Mouse (Mus musculus) myocyte (in vitro differentiated cells): ENCODE measurements at regions not wholly inside any gene's neighbourhood (a gene's known extent, or its start where the extent isn't known, plus 50 kb on each side); places are given as distances from the start of the nearest gene placed in this dataset.

Experiments
- H3K27me3 ChIP-seq: one replicate; pipeline ENCODE4 v1.6.1; 2011; ENCODE audit not compliant: control insufficient read depth, insufficient read depth, insufficient read length
- H3K36me3 ChIP-seq: one replicate; pipeline ENCODE4 v1.6.1; 2011; ENCODE audit not compliant: control insufficient read depth, insufficient read depth
- H3K4me2 ChIP-seq: one replicate; pipeline ENCODE4 v1.6.1; 2011; ENCODE audit warnings: low read depth, control low read depth
- H3K4me3 ChIP-seq: one replicate; pipeline ENCODE4 v1.5.1; 2011; ENCODE audit warnings: mild to moderate bottlenecking, control low read depth, moderate library complexity
- H3K79me2 ChIP-seq: one replicate; pipeline ENCODE4 v1.6.1; 2011; ENCODE audit not compliant: control insufficient read depth, insufficient read depth
- H3ac ChIP-seq: one replicate; pipeline ENCODE4 v1.6.1; 2011; ENCODE audit not compliant: control insufficient read depth, insufficient read length
- CEBPB ChIP-seq: IDR thresholded peaks from 2 replicates; pipeline ENCODE4 v1.6.1; 2011; ENCODE audit warnings: mild to moderate bottlenecking, moderate library complexity; ENCODE audit not compliant: poor library complexity, insufficient read depth, severe bottlenecking
- E2F4 ChIP-seq: IDR thresholded peaks from one replicate; pipeline ENCODE4 v1.6.1; 2011; ENCODE audit warnings: mild to moderate bottlenecking, control low read depth, moderate library complexity; ENCODE audit not compliant: insufficient read depth
- MAX ChIP-seq: IDR thresholded peaks from one replicate; pipeline ENCODE4 v1.6.1; 2011; ENCODE audit warnings: low read depth, mild to moderate bottlenecking, control low read depth
- MYOD1 ChIP-seq, 3 experiments: IDR thresholded peaks; one replicate each; pipeline ENCODE4 v1.6.1; 2011; ENCODE audit warnings: control low read depth in 2 of 3, low read depth in 2 of 3, mild to moderate bottlenecking in 2 of 3, moderate library complexity in 1 of 3; ENCODE audit not compliant: insufficient read length in 2 of 3, control insufficient read depth in 1 of 3
- MYOG ChIP-seq, 3 experiments: IDR thresholded peaks; one replicate each; pipeline ENCODE4 v1.6.1; 2011; ENCODE audit warnings: control low read depth in 2 of 3, low read depth in 2 of 3, mild to moderate bottlenecking in 2 of 3; ENCODE audit not compliant: insufficient read length in 2 of 3, control insufficient read depth in 1 of 3, insufficient read depth in 1 of 3
- POLR2A ChIP-seq: IDR thresholded peaks from one replicate; pipeline ENCODE4 v1.6.1; 2011; ENCODE audit warnings: low read depth, mild to moderate bottlenecking, control low read depth, moderate library complexity; ENCODE audit not compliant: insufficient read length
- POLR2AphosphoS2 ChIP-seq: IDR thresholded peaks from one replicate; pipeline ENCODE4 v1.6.1; 2011; ENCODE audit warnings: low read depth, control low read depth; ENCODE audit not compliant: insufficient read length
- REST ChIP-seq: IDR thresholded peaks from one replicate; pipeline ENCODE4 v1.6.1; 2011; ENCODE audit warnings: mild to moderate bottlenecking, control low read depth, moderate library complexity; ENCODE audit not compliant: insufficient read depth, insufficient read length
- SRF ChIP-seq: IDR thresholded peaks from one replicate; pipeline ENCODE4 v1.6.1; 2011; ENCODE audit warnings: low read depth; ENCODE audit not compliant: control insufficient read depth, insufficient read length
- TCF12 ChIP-seq: IDR thresholded peaks from one replicate; pipeline ENCODE4 v1.6.1; 2011; ENCODE audit warnings: mild to moderate bottlenecking, control low read depth; ENCODE audit not compliant: poor library complexity, insufficient read depth, severe bottlenecking
- TCF3 ChIP-seq: IDR thresholded peaks from one replicate; pipeline ENCODE4 v1.6.1; 2011; ENCODE audit warnings: low read depth, control low read depth; ENCODE audit not compliant: insufficient read length
- USF1 ChIP-seq: IDR thresholded peaks from one replicate; pipeline ENCODE4 v1.6.1; 2011; ENCODE audit warnings: low read depth, mild to moderate bottlenecking, control low read depth, moderate library complexity

- H3K79me2 ChIP-seq: no peaks in the 10 kb centered on the region
- H3K36me3 ChIP-seq: no peaks in the 10 kb centered on the region
- H3K4me2 ChIP-seq: no peak overlapping the region
- H3ac ChIP-seq: no peak overlapping the region
- H3K27me3 ChIP-seq: no peaks in the 10 kb centered on the region
- TF ChIP-seq REST (no peak), MYOG (IDR thresholded peaks at IDR 0.05; ENCODE audit: control insufficient read depth in 1 of 3, insufficient read depth in 1 of 3, insufficient read length in 2 of 3, low read depth in 2 of 3) (no peak), SRF (no peak), POLR2AphosphoS2 (no peak), MYOD1 (IDR thresholded peaks at IDR 0.05; ENCODE audit: control insufficient read depth in 1 of 3, insufficient read length in 2 of 3, low read depth in 2 of 3) (no peak)
- H3K4me3 ChIP-seq: no peak overlapping the region
Measured at GRCm38 (mm10) chr7:83043746-83044145, 176.6 kb downstream of the Mex3b start.

DNA sequence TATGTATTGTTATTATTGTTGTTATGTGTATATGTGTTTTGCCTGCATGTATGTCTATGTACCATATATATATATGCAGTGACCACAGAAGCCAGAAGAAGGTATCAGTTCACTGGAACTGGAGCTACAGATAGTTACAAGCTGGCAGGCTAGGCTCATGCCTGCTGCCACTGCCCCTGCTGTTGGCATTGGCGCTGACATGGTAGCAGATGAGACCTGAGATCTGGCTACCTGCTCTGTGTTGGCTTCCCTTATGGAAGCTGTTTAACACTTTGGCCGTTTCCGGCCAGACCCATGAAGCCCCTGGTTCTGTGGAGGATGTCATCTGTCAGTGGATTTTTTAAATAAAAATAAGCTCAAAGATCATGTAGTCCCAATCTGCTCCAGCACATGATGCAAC, 178.1 kb downstream of the Mex3b start:
- H3K4me3 ChIP-seq: no peak overlapping the region
- no peak overlapping the region for H3ac ChIP-seq
- H3K79me2 ChIP-seq: no peaks in the 10 kb centered on the region
- H3K27me3 ChIP-seq: no peaks in the 10 kb centered on the region
- H3K4me2 ChIP-seq: no peak overlapping the region
- no peaks in the 10 kb centered on the region for H3K36me3 ChIP-seq
- TF ChIP-seq SRF: no peak
- no peak for TF ChIP-seq CEBPB
- TF ChIP-seq MYOD1 (IDR thresholded peaks at IDR 0.05; ENCODE audit: control insufficient read depth in 1 of 3, insufficient read length in 2 of 3, low read depth in 2 of 3): no peak
- TF ChIP-seq TCF12: no peak
- TF ChIP-seq MAX: no peak
- TF ChIP-seq MYOG (IDR thresholded peaks at IDR 0.05; ENCODE audit: control insufficient read depth in 1 of 3, insufficient read depth in 1 of 3, insufficient read length in 2 of 3, low read depth in 2 of 3): no peak
- TF ChIP-seq REST: no peak
- TF ChIP-seq E2F4: no peak
- no peak for TF ChIP-seq USF1
- no peak for TF ChIP-seq POLR2AphosphoS2

- no peaks in the 10 kb centered on the region for H3K36me3 ChIP-seq
- H3K27me3 ChIP-seq: no peaks in the 10 kb centered on the region
- H3K4me2 ChIP-seq: no peak overlapping the region
- no peak for TF ChIP-seq SRF
- no peak for TF ChIP-seq POLR2A
- no peak for TF ChIP-seq MYOG (IDR thresholded peaks at IDR 0.05; ENCODE audit: control insufficient read depth in 1 of 3, insufficient read depth in 1 of 3, insufficient read length in 2 of 3, low read depth in 2 of 3)
- TF ChIP-seq MYOD1 (IDR thresholded peaks at IDR 0.05; ENCODE audit: control insufficient read depth in 1 of 3, insufficient read length in 2 of 3, low read depth in 2 of 3): no peak
- no peak for TF ChIP-seq POLR2AphosphoS2
- TF ChIP-seq E2F4: no peak
- TF ChIP-seq TCF3: no peak
- no peak for TF ChIP-seq TCF12
- TF ChIP-seq CEBPB: no peak
- TF ChIP-seq MAX: no peak
- TF ChIP-seq REST: no peak
- no peak for TF ChIP-seq USF1
- no peaks in the 10 kb centered on the region for H3K79me2 ChIP-seq
- H3K4me3 ChIP-seq: no peak overlapping the region
- H3ac ChIP-seq: no peak overlapping the region
Measured at GRCm38 (mm10) chr7:83050011-83050410, 182.9 kb downstream of the Mex3b start.

GRCm38 (mm10) chr7:83050833-83051497, 183.8 kb downstream of the Mex3b start:
- TF ChIP-seq USF1 (no peak), E2F4 (no peak), POLR2A (no peak), TCF3 (no peak), MAX (no peak), CEBPB (no peak), SRF (no peak), MYOD1 (IDR thresholded peaks at IDR 0.05; ENCODE audit: control insufficient read depth in 1 of 3, insufficient read length in 2 of 3, low read depth in 2 of 3) (no peak), REST (no peak), MYOG (IDR thresholded peaks at IDR 0.05; ENCODE audit: control insufficient read depth in 1 of 3, insufficient read depth in 1 of 3, insufficient read length in 2 of 3, low read depth in 2 of 3) (no peak), POLR2AphosphoS2 (no peak), TCF12 (no peak)

More at GRCm38 (mm10) chr7:83050833-83051497, 183.8 kb downstream of the Mex3b start:
- no peak overlapping the region for H3ac ChIP-seq
- H3K4me3 ChIP-seq: no peak overlapping the region
- no peaks in the 10 kb centered on the region for H3K79me2 ChIP-seq
- no peaks in the 10 kb centered on the region for H3K36me3 ChIP-seq
- H3K4me2 ChIP-seq: no peak overlapping the region
- H3K27me3 ChIP-seq: no peaks in the 10 kb centered on the region
